Mouse (Mus musculus): ENCODE results near the gene Atp2c2.

Gene Atp2c2

GRCm38 (mm10) chr8:119699549-119700134 lies at the start of gene Atp2c2:
Gene Atp2c2, plus strand, starts transcription at chr8:119700009.
- no peak for DNase-seq (ENCODE audit: low spot score)

GRCm38 (mm10) chr8:119651324-119651723 lies 48.5 kb upstream of the Atp2c2 start:
- DNase-seq (ENCODE audit: low spot score): no peak

- peak; percentile 4 for DNase-seq (ENCODE audit: low spot score)
Observed at GRCm38 (mm10) chr8:119656709-119657464, 42.9 kb upstream of the Atp2c2 start.

- peak; percentile 4 for DNase-seq (ENCODE audit: low spot score)
Observed at GRCm38 (mm10) chr8:119661081-119661480, 38.7 kb upstream of the Atp2c2 start.

GRCm38 (mm10) chr8:119661892-119662291 lies 37.9 kb upstream of the Atp2c2 start:
- DNase-seq (ENCODE audit: low spot score): no peak

GRCm38 (mm10) chr8:119663440-119663839 lies 36.4 kb upstream of the Atp2c2 start:
- no peak for DNase-seq (ENCODE audit: low spot score)

GRCm38 (mm10) chr8:119665270-119665669 lies 34.5 kb upstream of the Atp2c2 start:
- no peak for DNase-seq (ENCODE audit: low spot score)

GRCm38 (mm10) chr8:119666219-119666951 lies 33.4 kb upstream of the Atp2c2 start, which contains the start of gene Wfdc1:
Gene Wfdc1, plus strand, starts transcription at chr8:119666365.
- no peak for DNase-seq (ENCODE audit: low spot score)

- DNase-seq (ENCODE audit: low spot score): no peak
Observed at GRCm38 (mm10) chr8:119668447-119668846, 31.4 kb upstream of the Atp2c2 start.

- no peak for DNase-seq (ENCODE audit: low spot score)
Observed at GRCm38 (mm10) chr8:119669284-119669683, 30.5 kb upstream of the Atp2c2 start.

- no peak for DNase-seq (ENCODE audit: low spot score)
Observed at GRCm38 (mm10) chr8:119670419-119671091, 29.3 kb upstream of the Atp2c2 start.

- DNase-seq (ENCODE audit: low spot score): no peak
Observed at GRCm38 (mm10) chr8:119673976-119674555, 25.7 kb upstream of the Atp2c2 start.

GRCm38 (mm10) chr8:119675457-119675856 lies 24.4 kb upstream of the Atp2c2 start:
- DNase-seq (ENCODE audit: low spot score): no peak

- DNase-seq (ENCODE audit: low spot score): peak; percentile 76
Observed at GRCm38 (mm10) chr8:119676389-119676788, 23.4 kb upstream of the Atp2c2 start.

- DNase-seq (ENCODE audit: low spot score): no peak
Observed at GRCm38 (mm10) chr8:119678138-119678843, 21.5 kb upstream of the Atp2c2 start.

GRCm38 (mm10) chr8:119679184-119679583 lies 20.6 kb upstream of the Atp2c2 start:
- no peak for DNase-seq (ENCODE audit: low spot score)

GRCm38 (mm10) chr8:119690602-119691001 lies 9.2 kb upstream of the Atp2c2 start:
- no peak for DNase-seq (ENCODE audit: low spot score)

GRCm38 (mm10) chr8:119691989-119692388 lies 7.8 kb upstream of the Atp2c2 start:
- no peak for DNase-seq (ENCODE audit: low spot score)

- no peak for DNase-seq (ENCODE audit: low spot score)
Observed at GRCm38 (mm10) chr8:119694696-119695095, 5.1 kb upstream of the Atp2c2 start.

- no peak for DNase-seq (ENCODE audit: low spot score)
Observed at GRCm38 (mm10) chr8:119697163-119697562, 2.6 kb upstream of the Atp2c2 start.

- DNase-seq (ENCODE audit: low spot score): no peak
Observed at GRCm38 (mm10) chr8:119698960-119699359, 849 bp upstream of the Atp2c2 start.

Data from adipocyte (in vitro differentiated cells).